Mouse (Mus musculus): Measurements from ENCODE around the gene Ccl8.

The Ccl8 gene

GRCm38 (mm10) chr11:82114885-82115284 is at the start of gene Ccl8:
Gene Ccl8, plus strand, starts transcription at chr11:82115185.
- DNase-seq (ENCODE audit: low spot score in 2 of 2): no peak

- DNase-seq (ENCODE audit: low spot score in 2 of 2): no peak
Measured at GRCm38 (mm10) chr11:82066953-82067571, 47.9 kb upstream of the Ccl8 start.

- no peak for DNase-seq (ENCODE audit: low spot score in 2 of 2)
Measured at GRCm38 (mm10) chr11:82071076-82071475, 43.9 kb upstream of the Ccl8 start.

GRCm38 (mm10) chr11:82072374-82072773 is 42.6 kb upstream of the Ccl8 start:
- DNase-seq (ENCODE audit: low spot score in 2 of 2): no peak

- DNase-seq (ENCODE audit: low spot score in 2 of 2): no peak
Measured at GRCm38 (mm10) chr11:82072984-82073383, 42.0 kb upstream of the Ccl8 start.

- DNase-seq (ENCODE audit: low spot score in 2 of 2): no peak
Measured at GRCm38 (mm10) chr11:82073686-82074085, 41.3 kb upstream of the Ccl8 start.

- DNase-seq (ENCODE audit: low spot score in 2 of 2): no peak
Measured at GRCm38 (mm10) chr11:82077031-82077430, 38.0 kb upstream of the Ccl8 start.

GRCm38 (mm10) chr11:82078136-82078730 is 36.8 kb upstream of the Ccl8 start:
- DNase-seq (ENCODE audit: low spot score in 2 of 2): no peak

GRCm38 (mm10) chr11:82080865-82081264 is 34.1 kb upstream of the Ccl8 start:
- no peak for DNase-seq (ENCODE audit: low spot score in 2 of 2)

GRCm38 (mm10) chr11:82084360-82084759 is 30.6 kb upstream of the Ccl8 start:
- no peak for DNase-seq (ENCODE audit: low spot score in 2 of 2)

- no peak for DNase-seq (ENCODE audit: low spot score in 2 of 2)
Measured at GRCm38 (mm10) chr11:82099511-82100323, 15.3 kb upstream of the Ccl8 start.

- DNase-seq (ENCODE audit: low spot score in 2 of 2): no peak
Measured at GRCm38 (mm10) chr11:82101087-82101486, 13.9 kb upstream of the Ccl8 start.

GRCm38 (mm10) chr11:82101529-82101928 is 13.5 kb upstream of the Ccl8 start, which contains the start of gene Ccl12:
Gene Ccl12, plus strand, starts transcription at chr11:82101845.
- no peak for DNase-seq (ENCODE audit: low spot score in 2 of 2)

GRCm38 (mm10) chr11:82109611-82110010 is 5.4 kb upstream of the Ccl8 start:
- no peak for DNase-seq (ENCODE audit: low spot score in 2 of 2)

- DNase-seq (ENCODE audit: low spot score in 2 of 2): no peak
Measured at GRCm38 (mm10) chr11:82110372-82111248, 4.4 kb upstream of the Ccl8 start.

- no peak for DNase-seq (ENCODE audit: low spot score in 2 of 2)
Measured at GRCm38 (mm10) chr11:82116041-82116440, 1.1 kb downstream of the Ccl8 start.

GRCm38 (mm10) chr11:82132977-82133376 is 18.0 kb downstream of the Ccl8 start:
- DNase-seq (ENCODE audit: low spot score in 2 of 2): no peak

GRCm38 (mm10) chr11:82136196-82136595 is 21.2 kb downstream of the Ccl8 start:
- no peak for DNase-seq (ENCODE audit: low spot score in 2 of 2)

- DNase-seq (ENCODE audit: low spot score in 2 of 2): no peak
Measured at GRCm38 (mm10) chr11:82139492-82140094, 24.6 kb downstream of the Ccl8 start.

GRCm38 (mm10) chr11:82159126-82159525 is 44.1 kb downstream of the Ccl8 start:
- no peak for DNase-seq (ENCODE audit: low spot score in 2 of 2)

- no peak for DNase-seq (ENCODE audit: low spot score in 2 of 2)
Measured at GRCm38 (mm10) chr11:82163285-82163684, 48.3 kb downstream of the Ccl8 start.

Measured in frontal cortex, postnatal 25 days (tissue).